Mouse (Mus musculus) hindbrain, embryonic 16.5 days (tissue): ENCODE results near the gene Cul4b. TPM values are rescaled to one million over a fixed set of nuclear protein-coding genes. Genes with fewer than 3 reads are reported as not detected.

Experiments
- ATAC-seq: fragments of 200-750 bp; cut with Nextera tagmentation; 2 replicates; pipeline ENCODE4 v1.8.0; 2017; ENCODE audit warnings: moderate TSS enrichment, moderate library complexity
- H3K27ac ChIP-seq: fragments of 300-500 bp; sonication (generic); 2 replicates; pipeline ENCODE4 v1.5.1; 2014; ENCODE audit warnings: low read depth, mild to moderate bottlenecking, control low read depth, low read length, moderate library complexity
- H3K27me3 ChIP-seq: fragments of 300-500 bp; sonication (generic); replicated peaks from 2 replicates; pipeline ENCODE4 v1.6.1; 2014; ENCODE audit warnings: low read length; ENCODE audit not compliant: control insufficient read depth, insufficient read depth
- H3K36me3 ChIP-seq: fragments of 300-500 bp; sonication (generic); 2 replicates; pipeline ENCODE4 v1.6.1; 2014; ENCODE audit warnings: mild to moderate bottlenecking, low read length, moderate library complexity, mixed read lengths; ENCODE audit not compliant: control insufficient read depth, insufficient read depth
- H3K4me1 ChIP-seq: fragments of 300-500 bp; sonication (generic); 2 replicates; pipeline ENCODE4 v1.6.1; 2014; ENCODE audit warnings: low read depth, low read length; ENCODE audit not compliant: control insufficient read depth, insufficient read depth
- H3K4me2 ChIP-seq: fragments of 300-500 bp; sonication (generic); 2 replicates; pipeline ENCODE4 v1.6.1; 2014; ENCODE audit warnings: mild to moderate bottlenecking, low read length, control low read depth, moderate library complexity
- H3K4me3 ChIP-seq: fragments of 300-500 bp; sonication (generic); 2 replicates; pipeline ENCODE4 v1.5.1; 2014; ENCODE audit warnings: mild to moderate bottlenecking, low read length, control low read depth, moderate library complexity
- H3K9ac ChIP-seq: fragments of 300-500 bp; sonication (generic); 2 replicates; pipeline ENCODE4 v1.6.1; 2014; ENCODE audit warnings: low read depth, mild to moderate bottlenecking, control low read depth, low read length, moderate library complexity
- H3K9me3 ChIP-seq: fragments of 300-500 bp; sonication (generic); 2 replicates; pipeline ENCODE4 v1.6.1; 2014; ENCODE audit warnings: mild to moderate bottlenecking, low read length, moderate library complexity; ENCODE audit not compliant: control insufficient read depth
- WGBS: fragments of 180-500 bp; shearing (Covaris S2); extraction: QIAGEN DNeasy Blood & Tissue Kit; methylation state at CpG from one replicate; pipeline ENCODE4 v1.1.7; 2014; 5-methylcytosine and 5-hydroxymethylcytosine counted together
- polyA plus RNA-seq: library from polyadenylated mRNA; unstranded; fragments of >200 nt; fragmentation: Nextera tagmentation; extraction: Ambion mirVana; gene quantifications from 2 replicates; pipeline ENCODE4 v1.2.1, GENCODE M21; 2015

Gene Cul4b
- 15.1 and 18.3 TPM in 2 replicates for polyA plus RNA-seq

DNA sequence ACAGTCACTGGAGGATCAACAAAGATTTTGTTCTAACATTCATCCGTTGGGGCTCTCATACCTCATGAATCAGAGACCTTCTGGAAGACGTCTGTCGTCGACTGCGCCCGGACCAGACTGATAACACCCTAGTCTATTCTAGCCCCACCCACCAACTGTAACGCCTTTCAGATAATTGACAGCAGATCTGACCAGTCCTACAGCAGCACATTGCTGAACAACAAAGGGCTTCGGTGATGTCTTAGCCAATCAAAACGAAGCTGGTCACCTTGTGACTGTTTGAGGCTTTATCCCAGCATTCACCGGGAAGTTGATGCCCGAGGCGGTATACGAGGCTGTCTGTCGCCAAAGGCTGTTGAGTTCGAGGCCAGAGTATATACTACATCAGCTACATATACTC lies at the start of gene Cul4b:
TSS of gene Cul4b (minus strand) at position 119 of the 400 bp plus-strand sequence.
- Histone ChIP-seq H3K27me3 (no peaks in the 10 kb centered on the region), H3K9me3 (no peaks in the 10 kb centered on the region), H3K27ac (no peak within 1 kb of the TSS), H3K4me2 (no peak within 1 kb of the TSS), H3K36me3 (no peaks in the 10 kb centered on the region), H3K9ac (no peak within 1 kb of the TSS), H3K4me3 (no peak within 1 kb of the TSS), H3K4me1 (no peaks in the 10 kb centered on the region)
- WGBS = 87% methylated on average over 15 of the region's 15 CpGs
- ATAC-seq = no peak

DNA sequence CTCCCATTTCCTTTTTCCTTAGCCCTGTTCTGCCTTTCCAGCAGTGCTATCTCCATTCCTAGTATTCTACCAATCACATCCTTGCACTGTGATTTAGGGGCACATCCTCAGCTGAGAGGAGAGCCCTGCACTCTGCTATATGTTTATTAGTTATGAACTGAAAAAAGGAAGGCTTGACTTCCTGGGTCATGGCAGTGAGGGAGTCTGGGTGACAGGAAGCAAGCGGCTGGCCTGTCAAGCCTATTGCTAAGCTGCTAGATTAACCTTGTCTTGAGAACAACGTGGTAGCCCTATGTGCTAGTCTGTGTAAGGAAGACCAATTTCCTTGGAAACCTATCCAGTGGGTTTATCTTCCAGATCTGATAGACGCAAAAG lies 25.0 kb upstream of the Cul4b start:
- Histone ChIP-seq H3K27ac (peak overlapping the region; percentile 76), H3K4me3 (peak overlapping the region; percentile 48), H3K4me2 (peak overlapping the region; percentile 58), H3K27me3 (no peaks in the 10 kb centered on the region), H3K4me1 (no peaks in the 10 kb centered on the region), H3K9me3 (no peaks in the 10 kb centered on the region), H3K9ac (peak overlapping the region; percentile 64), H3K36me3 (no peaks in the 10 kb centered on the region)
- peak; percentile 85 for ATAC-seq
- 14% methylated on average over 3 of the region's 3 CpGs for WGBS

DNA sequence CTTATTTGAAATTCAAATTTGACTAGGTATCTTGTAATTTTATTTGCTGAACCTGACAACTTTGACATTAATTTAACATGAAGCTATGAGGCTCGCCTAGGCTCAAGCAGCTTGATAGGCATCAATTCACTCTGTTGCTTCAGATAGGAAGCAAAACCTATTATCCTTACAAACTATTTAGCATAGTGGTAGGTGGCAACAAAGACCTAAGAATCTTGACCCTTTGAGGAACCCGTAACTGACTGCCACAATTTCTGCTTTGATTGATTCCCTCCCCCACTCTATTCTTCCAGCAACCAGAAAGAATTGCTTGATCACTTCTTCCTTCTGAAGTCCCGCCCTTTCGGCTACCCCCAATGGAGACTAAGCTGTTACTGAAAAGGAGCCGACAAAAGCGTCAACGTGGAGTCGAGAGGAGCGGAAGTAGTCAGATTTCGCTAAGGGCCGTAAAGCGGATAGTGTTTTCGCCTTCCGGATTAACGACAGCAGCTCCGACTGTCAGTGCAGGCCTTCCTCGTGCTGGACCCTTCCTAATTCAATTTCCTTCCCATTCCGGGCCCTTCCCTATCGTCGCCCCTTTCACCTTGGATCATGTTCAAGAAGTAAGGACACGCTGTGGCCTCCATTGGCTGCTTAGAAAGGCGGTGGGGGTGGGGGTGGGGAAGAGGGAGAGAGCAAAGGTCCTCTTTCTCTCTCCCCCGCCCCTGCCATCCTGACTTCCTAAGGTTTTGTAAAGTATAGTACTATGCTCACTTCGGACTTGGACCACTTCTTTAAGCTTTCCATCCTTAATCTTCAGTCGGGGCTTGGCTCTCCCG lies 24.4 kb upstream of the Cul4b start, which contains the start of gene Mcts1:
TSS of gene Mcts1 (plus strand) at position 402 of the 818 bp plus-strand sequence.
- Histone ChIP-seq H3K27ac (peak within 1 kb of the TSS; percentile 76), H3K4me2 (peak within 1 kb of the TSS; percentile 58), H3K4me1 (no peaks in the 10 kb centered on the region), H3K4me3 (peak within 1 kb of the TSS; percentile 48), H3K27me3 (no peaks in the 10 kb centered on the region), H3K9ac (peak within 1 kb of the TSS; percentile 64), H3K36me3 (no peaks in the 10 kb centered on the region), H3K9me3 (no peaks in the 10 kb centered on the region)
- peak; percentile 93 for ATAC-seq
- 21% methylated on average over 25 of the region's 26 CpGs for WGBS

DNA sequence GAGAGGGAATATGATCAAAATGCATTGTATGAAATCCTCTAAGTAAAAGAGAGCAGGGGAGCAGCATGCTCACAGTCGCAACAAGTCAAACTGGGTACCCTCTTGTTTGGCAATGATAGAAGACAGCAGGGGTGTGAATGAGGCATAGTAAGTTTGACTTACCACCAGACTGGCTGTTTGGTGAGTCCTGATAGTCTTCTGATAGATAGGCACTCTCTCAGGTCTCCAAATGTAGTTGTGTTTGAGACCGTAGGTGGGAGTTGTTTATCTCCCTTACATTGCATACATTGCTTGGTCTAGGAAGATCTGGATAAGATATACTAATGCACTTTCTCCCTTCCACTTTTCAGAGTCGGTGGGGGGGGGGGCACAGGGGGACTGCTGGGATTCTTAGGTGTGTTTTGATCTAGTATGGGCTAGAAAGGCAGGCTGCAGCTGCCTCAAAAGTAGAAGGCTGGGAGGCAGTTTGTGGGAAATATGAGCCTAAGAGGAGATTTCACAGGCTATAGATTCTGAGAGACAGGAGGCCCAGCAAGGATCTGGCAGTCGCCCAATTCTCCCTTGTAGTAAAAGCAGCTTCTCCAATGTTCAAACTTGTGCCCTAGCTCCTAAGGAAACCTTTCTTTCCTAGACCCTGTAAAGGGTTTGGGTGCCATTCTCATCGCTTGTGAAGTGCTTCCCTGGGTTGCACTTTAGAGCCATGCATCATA lies 17.3 kb upstream of the Cul4b start:
- no peak overlapping the region for H3K27ac ChIP-seq
- no peaks in the 10 kb centered on the region for H3K9me3 ChIP-seq
- H3K27me3 ChIP-seq = no peaks in the 10 kb centered on the region
- no peaks in the 10 kb centered on the region for H3K36me3 ChIP-seq
- no peak overlapping the region for H3K4me3 ChIP-seq
- no peak overlapping the region for H3K4me2 ChIP-seq
- ATAC-seq = no peak
- H3K4me1 ChIP-seq = no peaks in the 10 kb centered on the region
- WGBS = 65% methylated on average over 5 of the region's 5 CpGs
- H3K9ac ChIP-seq = no peak overlapping the region

DNA sequence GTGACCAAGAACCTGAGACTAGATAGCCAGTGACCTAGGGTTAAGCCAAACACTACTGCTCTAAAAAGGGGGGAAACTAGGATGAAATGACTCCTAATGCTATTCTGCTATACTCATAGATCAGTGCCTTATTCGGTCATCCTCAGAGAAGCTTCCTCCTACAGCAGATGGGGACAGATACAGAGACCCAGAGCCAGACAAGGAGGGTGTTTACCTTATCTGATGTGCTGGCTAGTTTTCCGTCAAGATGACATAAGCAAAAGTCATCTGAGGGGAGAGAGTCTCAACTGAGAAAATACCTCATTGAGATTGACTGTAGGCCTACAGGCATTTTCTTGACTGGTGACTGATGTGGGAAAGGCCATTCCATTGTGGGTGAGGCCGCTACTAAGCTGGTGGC lies 15.8 kb upstream of the Cul4b start:
- Histone ChIP-seq H3K36me3 (no peaks in the 10 kb centered on the region), H3K4me3 (no peak overlapping the region), H3K9ac (no peak overlapping the region), H3K9me3 (no peaks in the 10 kb centered on the region), H3K27ac (no peak overlapping the region), H3K27me3 (no peaks in the 10 kb centered on the region), H3K4me1 (no peaks in the 10 kb centered on the region), H3K4me2 (no peak overlapping the region)
- ATAC-seq = no peak
- WGBS = 93% methylated on average over 3 of the region's 3 CpGs

DNA sequence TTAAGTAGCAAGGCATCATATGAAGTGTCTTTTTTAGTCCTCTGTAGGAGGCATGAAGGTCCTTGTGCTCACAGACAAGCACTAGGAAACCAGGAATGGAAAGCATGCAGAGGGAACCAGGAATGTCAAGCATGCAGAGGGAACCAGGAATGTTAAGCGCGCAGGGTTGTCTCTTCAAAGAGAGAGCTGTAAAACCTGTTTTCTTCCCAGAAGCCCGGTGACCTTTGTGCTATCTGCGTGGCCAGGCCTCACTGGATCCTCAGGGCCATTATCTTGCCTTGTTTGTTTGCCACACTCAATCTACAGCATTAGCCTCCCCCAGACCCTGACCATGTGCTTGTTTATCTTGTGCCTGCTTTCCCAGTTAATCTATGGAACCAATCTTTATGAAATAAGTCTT lies 13.8 kb upstream of the Cul4b start:
- no peaks in the 10 kb centered on the region for H3K27me3 ChIP-seq
- no peak overlapping the region for H3K27ac ChIP-seq
- no peak overlapping the region for H3K4me2 ChIP-seq
- H3K9ac ChIP-seq = no peak overlapping the region
- H3K36me3 ChIP-seq = no peaks in the 10 kb centered on the region
- no peak for ATAC-seq
- no peak overlapping the region for H3K4me3 ChIP-seq
- no peaks in the 10 kb centered on the region for H3K4me1 ChIP-seq
- WGBS = 58% methylated on average over 4 of the region's 4 CpGs
- H3K9me3 ChIP-seq = no peaks in the 10 kb centered on the region

DNA sequence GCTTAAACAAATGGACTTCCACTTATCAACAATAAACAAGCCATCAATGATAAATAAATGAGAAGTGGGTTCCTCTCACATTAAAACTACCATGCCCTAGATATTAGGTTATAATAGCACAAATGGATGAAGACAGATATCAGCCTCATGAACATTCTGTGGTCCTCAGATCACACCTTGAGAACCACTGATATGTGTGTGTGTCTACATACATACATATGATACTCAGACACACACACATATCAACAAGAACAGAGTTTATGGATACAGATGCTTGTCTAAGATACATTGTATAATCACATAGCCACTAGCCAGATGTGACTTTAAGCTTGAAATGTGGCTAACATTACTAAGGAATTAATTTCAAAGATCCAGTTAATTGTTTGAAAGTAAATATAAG lies 7.3 kb upstream of the Cul4b start:
- ATAC-seq = no peak
- Histone ChIP-seq H3K9ac (no peak overlapping the region), H3K9me3 (no peaks in the 10 kb centered on the region), H3K27ac (no peak overlapping the region), H3K4me2 (no peak overlapping the region), H3K27me3 (no peaks in the 10 kb centered on the region), H3K36me3 (no peaks in the 10 kb centered on the region), H3K4me3 (no peak overlapping the region), H3K4me1 (no peaks in the 10 kb centered on the region)

DNA sequence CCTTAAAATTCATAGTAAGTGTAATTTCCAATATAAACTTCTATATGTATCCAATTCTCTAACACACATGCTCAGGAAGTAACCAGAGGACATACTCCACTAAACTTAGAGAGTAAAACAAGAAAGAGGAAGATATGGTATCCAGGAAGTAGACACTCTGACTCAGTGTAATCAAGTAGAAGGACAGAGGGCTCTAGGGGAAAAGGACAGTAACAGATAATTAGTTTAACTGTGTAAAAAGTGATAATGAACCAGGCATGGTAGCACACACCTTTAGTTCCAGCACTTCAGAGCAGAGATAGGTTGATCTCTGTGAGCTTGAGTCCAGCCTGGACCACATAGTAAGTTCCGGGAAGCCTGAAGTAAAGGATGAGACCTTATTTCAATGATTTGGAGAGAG lies 5.1 kb upstream of the Cul4b start:
- no peak for ATAC-seq
- Histone ChIP-seq H3K4me1 (no peaks in the 10 kb centered on the region), H3K4me3 (no peak overlapping the region), H3K36me3 (no peaks in the 10 kb centered on the region), H3K27me3 (no peaks in the 10 kb centered on the region), H3K9ac (no peak overlapping the region), H3K9me3 (no peaks in the 10 kb centered on the region), H3K27ac (no peak overlapping the region), H3K4me2 (no peak overlapping the region)
- WGBS = 85% methylated on average over 1 of the region's 1 CpGs

DNA sequence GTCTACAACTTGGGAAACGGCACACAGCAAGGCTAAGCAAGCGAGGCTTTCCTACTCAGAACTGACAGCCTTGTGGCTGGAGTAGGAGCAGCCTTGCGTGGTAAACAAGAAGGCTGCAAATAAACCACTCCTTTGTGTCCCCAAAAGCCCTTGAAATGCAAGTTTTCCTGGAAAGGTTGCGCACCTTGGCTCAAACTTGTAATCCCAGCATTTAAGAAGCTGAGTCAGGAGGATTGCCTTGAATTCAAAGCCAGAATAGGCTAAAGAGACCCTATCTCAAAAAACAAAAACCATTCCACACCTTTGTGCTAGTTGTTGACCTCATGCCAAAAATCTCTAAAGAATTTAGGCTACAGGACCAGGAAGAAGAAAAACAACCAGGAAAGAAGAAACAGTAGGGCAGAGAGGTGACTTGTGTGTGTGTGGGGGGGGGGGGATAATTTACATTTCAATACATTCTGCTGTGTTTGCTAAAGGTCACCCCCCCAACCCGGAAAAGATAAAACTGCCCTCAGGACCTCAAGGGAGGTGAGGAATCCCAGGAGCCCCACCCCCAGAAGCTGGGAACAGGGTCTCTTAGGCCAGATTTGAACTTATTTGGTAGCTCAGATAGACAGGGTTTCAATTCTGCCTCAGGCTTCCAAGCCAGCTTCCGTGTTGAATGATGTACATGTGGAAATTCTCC lies 9.3 kb downstream of the Cul4b start:
- Histone ChIP-seq H3K4me1 (no peaks in the 10 kb centered on the region), H3K36me3 (no peaks in the 10 kb centered on the region), H3K27ac (no peak overlapping the region), H3K4me2 (no peak overlapping the region), H3K9ac (no peak overlapping the region), H3K27me3 (no peaks in the 10 kb centered on the region), H3K9me3 (no peaks in the 10 kb centered on the region), H3K4me3 (no peak overlapping the region)
- ATAC-seq = no peak
- 77% methylated on average over 6 of the region's 6 CpGs for WGBS
